Mouse (Mus musculus) spleen, postnatal 10 days (tissue): ENCODE measurements at regions not wholly inside any gene's neighbourhood (a gene's known extent, or its start where the extent isn't known, plus 50 kb on each side); places are given as distances from the start of the nearest gene placed in this dataset.
"Not testable (repeated sequence)": the region's sequence is repeated elsewhere in the genome, so short reads cannot be mapped to it uniquely, and the experiment has no call there.

Experiments
- DNase-seq, 2 experiments: peaks; one replicate each; pipeline ENCODE4 v3.0.0; 2021 to 2022; ENCODE audit warnings: low spot score in 2 of 2

DNA sequence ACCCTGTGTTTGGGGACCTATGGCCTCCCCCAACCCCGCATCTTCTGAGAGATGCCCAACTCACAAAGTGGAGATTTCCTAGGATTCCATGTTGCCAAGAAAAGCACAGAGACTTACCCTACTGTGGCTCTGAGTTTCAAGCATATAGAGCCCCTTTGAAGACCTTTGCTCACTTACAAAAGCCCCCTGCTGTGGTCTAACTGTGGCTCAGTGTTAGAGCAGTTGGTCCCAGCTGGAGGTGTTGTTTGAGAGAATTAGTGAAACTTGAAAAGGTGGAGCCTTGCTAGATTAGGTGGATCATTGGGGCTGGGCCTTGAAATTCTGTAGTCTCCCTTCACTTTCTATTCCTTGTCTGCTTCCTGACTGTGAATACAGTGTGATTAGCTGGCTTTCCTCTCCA lies 66.6 kb upstream of the Galnt18 start:
- DNase-seq = no peak

DNA sequence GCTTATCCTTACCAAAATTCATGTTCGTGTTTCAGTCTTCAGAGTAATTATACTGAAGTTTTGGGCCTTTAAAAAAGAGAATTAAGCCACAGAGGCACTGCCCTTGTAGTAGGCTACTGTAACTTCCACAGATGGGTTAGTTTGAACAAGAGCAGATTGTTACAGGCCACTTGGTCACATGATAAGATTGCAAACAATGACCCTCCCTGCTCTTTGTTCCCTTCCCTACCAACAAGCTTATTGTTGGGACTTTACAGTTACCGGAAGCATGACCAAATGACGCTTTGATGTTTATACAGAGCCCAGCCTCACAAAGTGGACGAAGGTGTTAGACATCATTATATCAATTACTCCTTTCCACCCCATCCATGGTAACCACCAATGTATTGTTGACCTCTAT lies 63.9 kb upstream of the Galnt18 start:
- no peak for DNase-seq

DNA sequence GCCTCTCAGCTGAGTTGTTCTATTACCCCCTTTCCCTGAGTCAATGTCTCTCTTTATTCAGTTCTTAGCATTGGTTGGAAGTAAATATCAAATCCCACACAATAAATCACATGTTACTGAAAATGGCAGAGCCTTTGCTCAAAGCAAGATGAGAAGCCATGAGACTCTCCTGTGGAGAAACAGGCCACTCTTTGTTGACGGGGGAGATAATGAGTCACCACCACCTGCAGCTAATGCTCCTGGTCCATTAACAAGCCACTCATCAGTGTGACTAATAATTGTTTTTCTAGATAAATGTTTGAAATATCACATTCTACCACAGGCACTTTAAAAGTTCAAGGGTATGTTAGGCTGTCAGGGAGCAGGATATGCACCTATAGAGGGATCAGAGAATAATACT lies 61.0 kb upstream of the Galnt18 start:
- DNase-seq = no peak

GRCm38 (mm10) chr7:111838162-111838561 lies 58.4 kb upstream of the Galnt18 start:
- DNase-seq = no peak

GRCm38 (mm10) chr7:111834356-111834755 lies 54.6 kb upstream of the Galnt18 start:
- DNase-seq = not testable (repeated sequence)

GRCm38 (mm10) chr7:111829931-111830330 lies 50.2 kb upstream of the Galnt18 start:
- DNase-seq = no peak
